Mouse (Mus musculus) left cerebral cortex, adult 11 months (tissue): Measurements from ENCODE around the gene Sh3pxd2b.

Experiments
- DNase-seq: peaks from one replicate; pipeline ENCODE4 v3.0.0; 2022; ENCODE audit warnings: low spot score

Sh3pxd2b gene

GRCm38 (mm10) chr11:32340476-32341473 lies 6.8 kb upstream of the Sh3pxd2b start:
- DNase-seq = no peak

GRCm38 (mm10) chr11:32342770-32343191 lies 4.8 kb upstream of the Sh3pxd2b start:
- DNase-seq = no peak

- DNase-seq = no peak
Measured at GRCm38 (mm10) chr11:32343350-32343749, 4.3 kb upstream of the Sh3pxd2b start.

GRCm38 (mm10) chr11:32345504-32346297 lies 1.9 kb upstream of the Sh3pxd2b start:
- DNase-seq = no peak

- DNase-seq = no peak
Measured at GRCm38 (mm10) chr11:32347264-32347606, 385 bp upstream of the Sh3pxd2b start.

- DNase-seq = no peak
Measured at GRCm38 (mm10) chr11:32348433-32349283, 1.0 kb downstream of the Sh3pxd2b start.

- DNase-seq = no peak
Measured at GRCm38 (mm10) chr11:32349284-32349953, 1.8 kb downstream of the Sh3pxd2b start.

GRCm38 (mm10) chr11:32352946-32353345 lies 5.3 kb downstream of the Sh3pxd2b start:
- DNase-seq = no peak

GRCm38 (mm10) chr11:32355377-32355776 lies 7.8 kb downstream of the Sh3pxd2b start:
- no peak for DNase-seq

GRCm38 (mm10) chr11:32357686-32358085 lies 10.1 kb downstream of the Sh3pxd2b start:
- no peak for DNase-seq

- DNase-seq = no peak
Measured at GRCm38 (mm10) chr11:32358399-32358798, 10.8 kb downstream of the Sh3pxd2b start.

GRCm38 (mm10) chr11:32359566-32359965 lies 11.9 kb downstream of the Sh3pxd2b start:
- DNase-seq = no peak

GRCm38 (mm10) chr11:32361774-32362173 lies 14.2 kb downstream of the Sh3pxd2b start:
- DNase-seq = no peak

- no peak for DNase-seq
Measured at GRCm38 (mm10) chr11:32363188-32363587, 15.6 kb downstream of the Sh3pxd2b start.

GRCm38 (mm10) chr11:32363610-32364220 lies 16.1 kb downstream of the Sh3pxd2b start:
- no peak for DNase-seq

- DNase-seq = no peak
Measured at GRCm38 (mm10) chr11:32364375-32364774, 16.8 kb downstream of the Sh3pxd2b start.

- DNase-seq = no peak
Measured at GRCm38 (mm10) chr11:32365498-32365897, 17.9 kb downstream of the Sh3pxd2b start.

- no peak for DNase-seq
Measured at GRCm38 (mm10) chr11:32367056-32367455, 19.4 kb downstream of the Sh3pxd2b start.

GRCm38 (mm10) chr11:32368986-32369385 lies 21.4 kb downstream of the Sh3pxd2b start:
- no peak for DNase-seq

GRCm38 (mm10) chr11:32370881-32371280 lies 23.3 kb downstream of the Sh3pxd2b start:
- DNase-seq = no peak
